Mouse (Mus musculus) G1E (cell line): Measurements from ENCODE around the gene Olfr667.
"Not testable (repeated sequence)": the region's sequence is repeated elsewhere in the genome, so short reads cannot be mapped to it uniquely, and the experiment has no call there.

Experiments used
- CTCF ChIP-seq: IDR thresholded peaks from 2 replicates; pipeline ENCODE4 v1.5.1; 2012; ENCODE audit warnings: low read depth, low read length, inconsistent platforms, mixed read lengths
- GATA1 ChIP-seq: IDR thresholded peaks from 2 replicates; pipeline ENCODE4 v1.6.1; 2012; ENCODE audit warnings: borderline replicate concordance, low read length, inconsistent platforms, mixed read lengths
- GATA2 ChIP-seq: IDR thresholded peaks from 2 replicates; pipeline ENCODE4 v1.6.1; 2012; ENCODE audit warnings: low read depth, low read length, inconsistent platforms, borderline replicate concordance
- POLR2AphosphoS5 ChIP-seq: IDR thresholded peaks from 2 replicates; pipeline ENCODE4 v1.6.1; 2012; ENCODE audit warnings: low read depth, low read length, inconsistent platforms; ENCODE audit not compliant: insufficient replicate concordance
- TAL1 ChIP-seq: conservative IDR thresholded peaks from 2 replicates; pipeline ENCODE4 v1.6.1; 2012; ENCODE audit warnings: low read depth, low read length, inconsistent platforms, mixed read lengths

- not testable (repeated sequence) for TF ChIP-seq CTCF, TAL1, GATA2, GATA1, POLR2AphosphoS5
These were observed 29.0 kb upstream of the Olfr667 start for GRCm38 (mm10) chr7:104950234-104950633.
